Mouse (Mus musculus): ENCODE measurements around the gene Rack1. TPM values are rescaled to one million over a fixed set of nuclear protein-coding genes. Genes with fewer than 3 reads are reported as not detected.

Rack1 gene
- polyA plus RNA-seq, 1 experiment from 2014 or later, result 646 TPM

Other genes with a start within 250 kb of the Rack1 start
- gene Trim41, start 17.0 kb downstream of the Rack1 start, polyA plus RNA-seq (2016; fragmentation: Nextera tagmentation; extraction: Ambion mirVana), result 6.0 and 7.3 TPM in 2 replicates
- gene Trim7, start 25.8 kb downstream of the Rack1 start, polyA plus RNA-seq (2016; fragmentation: Nextera tagmentation; extraction: Ambion mirVana), result 0.34 and 1.3 TPM in 2 replicates
- gene Gm12184, start 26.3 kb downstream of the Rack1 start, polyA plus RNA-seq (2016; fragmentation: Nextera tagmentation; extraction: Ambion mirVana), result 4.2 and 13.6 TPM in 2 replicates
- gene Irgm1, start 71.4 kb downstream of the Rack1 start, polyA plus RNA-seq (2016; fragmentation: Nextera tagmentation; extraction: Ambion mirVana), result 2.2 and 2.9 TPM in 2 replicates
- 0.15 TPM in 2 replicates for gene Gm5431, start 101.9 kb downstream of the Rack1 start, polyA plus RNA-seq (2016; fragmentation: Nextera tagmentation; extraction: Ambion mirVana)
- gene Psme2b, start 145.9 kb downstream of the Rack1 start, polyA plus RNA-seq (2016; fragmentation: Nextera tagmentation; extraction: Ambion mirVana), result 0.85 and 2.3 TPM in 2 replicates
- gene Olfr56, start 178.6 kb downstream of the Rack1 start, polyA plus RNA-seq (2016; fragmentation: Nextera tagmentation; extraction: Ambion mirVana), result 0.18 TPM in 1 of 2 replicates, not detected in the other
- gene 9930111J21Rik1, start 179.1 kb downstream of the Rack1 start, polyA plus RNA-seq (2016; fragmentation: Nextera tagmentation; extraction: Ambion mirVana), result 0.19 and 0.54 TPM in 2 replicates
- gene Gm12185, start 191.9 kb downstream of the Rack1 start, polyA plus RNA-seq (2016; fragmentation: Nextera tagmentation; extraction: Ambion mirVana), result not detected in 2 replicates
- not detected in 2 replicates for gene Tgtp1, start 193.8 kb downstream of the Rack1 start, polyA plus RNA-seq (2016; fragmentation: Nextera tagmentation; extraction: Ambion mirVana)